9 mouse cellular contexts compared by ENCODE assay signal in the genomic region with DNA sequence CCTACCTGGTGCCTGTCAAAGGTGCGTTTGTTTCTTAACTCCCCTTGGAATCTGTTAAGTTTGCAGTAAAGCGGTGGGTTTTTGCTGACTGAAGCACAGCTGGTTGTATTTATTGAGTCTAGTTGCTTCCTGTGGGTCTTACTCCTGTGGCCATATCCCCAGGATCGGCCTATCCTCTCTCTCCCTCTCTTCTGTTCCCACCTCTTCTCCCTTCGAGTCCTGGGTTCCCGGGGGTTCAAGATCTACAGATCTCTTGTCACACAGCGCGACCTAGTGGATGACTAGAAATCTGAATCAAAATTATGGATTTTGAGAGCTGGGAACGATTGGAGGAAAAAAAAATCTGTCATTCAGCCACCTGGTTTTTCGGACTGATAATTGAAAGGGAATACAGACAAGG. TPM values are rescaled to one million over a fixed set of nuclear protein-coding genes. Genes with fewer than 3 reads are reported as not detected.
DNase-seq lines count a peak whose midpoint lies in the region; ATAC-seq and TF ChIP-seq lines count a peak whose summit lies in the region.
"Had no signal": no experiment of that assay in that cellular context is flagged by ENCODE, and none has a peak within 500 bp of the region (broad histone marks: within the 10 kb centered on the region; RNA-seq: fewer than 3 reads in every experiment).

No protein-coding gene starts in this region.

- H3K4me1 ChIP-seq in forebrain, embryonic 11.5 days (replicated peaks; ENCODE audit: control insufficient read depth, insufficient read depth, low read length): peaks cover 13% of the 10 kb centered on the region; the same call in 1 of the 2 replicates
- peaks cover 41% of the 10 kb centered on the region for H3K4me1 ChIP-seq in forebrain, embryonic 12.5 days
- H3K4me1 ChIP-seq in CH12.LX (ENCODE audit: control insufficient read depth in 1 of 2, insufficient read depth in 2 of 2): peaks cover 0 to 5% of the 10 kb centered on the region in 2 experiments; a peak in 1 of 4 replicates
- peaks cover 37% of the 10 kb centered on the region for H3K4me1 ChIP-seq in heart, embryonic 13.5 days
- peaks cover 15% of the 10 kb centered on the region; the same call in 1 of the 2 replicates for H3K4me1 ChIP-seq in midbrain, embryonic 11.5 days (ENCODE audit: control insufficient read depth, insufficient read depth, low read length)

- 13% methylated on average over 9 of the region's 9 CpGs for WGBS in forebrain, embryonic 11.5 days
- 10% methylated on average over 9 of the region's 9 CpGs for WGBS in forebrain, embryonic 12.5 days
- 11% methylated on average over 9 of the region's 9 CpGs for WGBS in heart, embryonic 13.5 days
- WGBS in midbrain, embryonic 11.5 days: 12% methylated on average over 9 of the region's 9 CpGs

- TF ChIP-seq POLR2A in CH12.LX (IDR thresholded peaks at IDR 0.05; ENCODE audit: low read depth, low read length): no peak

- H3K79me2 ChIP-seq in CH12.LX (replicated peaks; ENCODE audit: control insufficient read depth, extremely low read depth, insufficient read depth, poor library complexity, severe bottlenecking): no peaks in the 10 kb centered on the region

- no peaks in the 10 kb centered on the region for H3K36me3 ChIP-seq in forebrain, embryonic 11.5 days (ENCODE audit: control insufficient read depth, insufficient read depth, low read length)
- H3K36me3 ChIP-seq in forebrain, embryonic 12.5 days (replicated peaks): no peaks in the 10 kb centered on the region
- H3K36me3 ChIP-seq in CH12.LX (replicated peaks in 1 of 2; ENCODE audit: control insufficient read depth in 1 of 2, insufficient read depth in 1 of 2, low read length in 1 of 2): no peaks in the 10 kb centered on the region
- no peaks in the 10 kb centered on the region for H3K36me3 ChIP-seq in heart, embryonic 13.5 days
- no peaks in the 10 kb centered on the region for H3K36me3 ChIP-seq in midbrain, embryonic 11.5 days (ENCODE audit: control insufficient read depth, insufficient read depth, low read length)
- H3K36me3 ChIP-seq: G1E had no signal

- in situ Hi-C loops in CH12.LX (cut with MboI; ENCODE audit: low pct_ligation_motif_present, low pct_unique_long_range_greater_than_20kb, low sequenced_read_pairs): loop anchor here (10.0 kb wide), 2 partner anchors 666 to 956 kb away; no protein-coding TSS in a partner anchor

- no peak for ATAC-seq in forebrain, embryonic 11.5 days (replicated peaks; ENCODE audit: low FRiP score)
- no peak for ATAC-seq in forebrain, embryonic 12.5 days (ENCODE audit: low FRiP score)
- ATAC-seq in heart, embryonic 13.5 days (ENCODE audit: extremely low read depth, insufficient number of reproducible peaks, low FRiP score, low TSS enrichment): no peak
- ATAC-seq in midbrain, embryonic 11.5 days (ENCODE audit: low FRiP score): 0 out of 2 replicates have a peak, but pooled peaks have one; percentile 31

- H3K4me3 ChIP-seq in forebrain, embryonic 11.5 days (ENCODE audit: low read depth, low read length): no peak overlapping the region
- no peak overlapping the region for H3K4me3 ChIP-seq in forebrain, embryonic 12.5 days (replicated peaks)
- no peak overlapping the region for H3K4me3 ChIP-seq in CH12.LX (replicated peaks in 1 of 3; ENCODE audit: low read depth in 2 of 3, low read length in 2 of 3, poor library complexity in 1 of 3)
- H3K4me3 ChIP-seq in heart, embryonic 13.5 days: no peak overlapping the region
- no peak overlapping the region for H3K4me3 ChIP-seq in layer of hippocampus, adult 2 months
- H3K4me3 ChIP-seq in midbrain, embryonic 11.5 days (ENCODE audit: low read depth, low read length): no peak overlapping the region

- no peak overlapping the region for H3K9ac ChIP-seq in forebrain, embryonic 11.5 days (ENCODE audit: low read length)
- no peak overlapping the region for H3K9ac ChIP-seq in forebrain, embryonic 12.5 days
- H3K9ac ChIP-seq in CH12.LX (ENCODE audit: insufficient read depth, low read depth): no peak overlapping the region
- H3K9ac ChIP-seq in heart, embryonic 13.5 days: no peak overlapping the region
- H3K9ac ChIP-seq in midbrain, embryonic 11.5 days (ENCODE audit: low read length): no peak overlapping the region

- TF ChIP-seq RAD21 in CH12.LX (IDR thresholded peaks at IDR 0.05; ENCODE audit: low read depth, low read length): peak; percentile 85

- TF ChIP-seq EP300 in CH12.LX (IDR thresholded peaks at IDR 0.05; ENCODE audit: low read length): no peak

- no peak overlapping the region for H3K27ac ChIP-seq in forebrain, embryonic 11.5 days (ENCODE audit: low read depth, low read length)
- H3K27ac ChIP-seq in forebrain, embryonic 12.5 days: no peak overlapping the region
- H3K27ac ChIP-seq in CH12.LX (ENCODE audit: insufficient read depth, low read depth): no peak overlapping the region
- H3K27ac ChIP-seq in heart, embryonic 13.5 days (replicated peaks): no peak overlapping the region
- no peak overlapping the region for H3K27ac ChIP-seq in layer of hippocampus, adult 2 months
- no peak overlapping the region for H3K27ac ChIP-seq in midbrain, embryonic 11.5 days (ENCODE audit: low read depth, low read length)

- H3K4me2 ChIP-seq in forebrain, embryonic 11.5 days (ENCODE audit: low read depth, low read length, severe bottlenecking): no peak overlapping the region
- H3K4me2 ChIP-seq in forebrain, embryonic 12.5 days: no peak overlapping the region
- no peak overlapping the region for H3K4me2 ChIP-seq in CH12.LX (ENCODE audit: insufficient read depth, low read depth, poor library complexity, severe bottlenecking)
- H3K4me2 ChIP-seq in heart, embryonic 13.5 days: peak overlapping the region; percentile 44
- no peak overlapping the region for H3K4me2 ChIP-seq in midbrain, embryonic 11.5 days

- no peaks in the 10 kb centered on the region for H3K9me3 ChIP-seq in forebrain, embryonic 11.5 days (ENCODE audit: control insufficient read depth, low read length)
- H3K9me3 ChIP-seq in forebrain, embryonic 12.5 days: no peaks in the 10 kb centered on the region
- H3K9me3 ChIP-seq in CH12.LX (replicated peaks; ENCODE audit: low read length): peaks cover 4% of the 10 kb centered on the region
- H3K9me3 ChIP-seq in heart, embryonic 13.5 days: 0 out of 2 replicates have a peak, but pooled peaks cover 4% of the 10 kb centered on the region
- H3K9me3 ChIP-seq in midbrain, embryonic 11.5 days (ENCODE audit: control insufficient read depth, low read length): no peaks in the 10 kb centered on the region
- H3K9me3 ChIP-seq: G1E had no signal

- dilution Hi-C loops in CH12.LX (cut with MboI; ENCODE audit: extremely low pct_ligation_motif_present, extremely low pct_unique_long_range_greater_than_20kb, low sequenced_read_pairs): no loop called here

- peak; percentile 71 for DNase-seq in forebrain, embryonic 11.5 days (ENCODE audit: low spot score)
- DNase-seq in CH12.LX (ENCODE audit: extremely low read depth): peak; percentile 35
- DNase-seq in cerebellum, postnatal 14 days: peak; percentile 85 to 89
- peak; percentile 42 to 64 for DNase-seq in layer of hippocampus, adult 2 months (ENCODE audit: low spot score in 2 of 2)
- DNase-seq in midbrain, embryonic 11.5 days (ENCODE audit: low spot score, missing footprints): peak; percentile 93
- DNase-seq in spleen, postnatal 4 days (ENCODE audit: low spot score in 2 of 2): no peak

- H3K27me3 ChIP-seq in forebrain, embryonic 11.5 days (ENCODE audit: control insufficient read depth, insufficient read depth, low read length): peaks cover 30% of the 10 kb centered on the region
- H3K27me3 ChIP-seq in forebrain, embryonic 12.5 days: peaks cover 54% of the 10 kb centered on the region
- H3K27me3 ChIP-seq in CH12.LX (replicated peaks): no peaks in the 10 kb centered on the region
- peaks cover 26% of the 10 kb centered on the region for H3K27me3 ChIP-seq in heart, embryonic 13.5 days (replicated peaks)
- peaks cover 40% of the 10 kb centered on the region for H3K27me3 ChIP-seq in midbrain, embryonic 11.5 days (ENCODE audit: control insufficient read depth, insufficient read depth, low read length)

- TF ChIP-seq CTCF in CH12.LX (conservative IDR thresholded peaks at IDR 0.05 in 1 of 2, IDR thresholded peaks at IDR 0.05 in 1 of 2; ENCODE audit: low read depth in 2 of 2, low read length in 2 of 2): peak in 1 of 2 experiments; percentile 80; a peak in 2 of 4 replicates
- peak; percentile 85 for TF ChIP-seq CTCF in layer of hippocampus, adult 2 months (conservative IDR thresholded peaks at IDR 0.05)

TF ChIP-seq in CH12.LX, 34 proteins besides CTCF, POLR2A, EP300 and RAD21 (continues in another document):
- TF ChIP-seq ZC3H11A (IDR thresholded peaks at IDR 0.05; ENCODE audit: low read depth, low read length) (peak; percentile 26; the same call in 1 of the 2 replicates), GABPA (IDR thresholded peaks at IDR 0.05; ENCODE audit: insufficient replicate concordance, low read depth, low read length) (no peak), ZMIZ1 (IDR thresholded peaks at IDR 0.05; ENCODE audit: low read depth, low read length) (no peak), SIN3A (IDR thresholded peaks at IDR 0.05; ENCODE audit: low read length) (no peak), ZKSCAN1 (IDR thresholded peaks at IDR 0.05; ENCODE audit: borderline replicate concordance, low read depth, low read length) (no peak), SMC3 (IDR thresholded peaks at IDR 0.05; ENCODE audit: low read depth, low read length) (peak; percentile 74), PAX5 (IDR thresholded peaks at IDR 0.05; ENCODE audit: low read length) (no peak), MYC (IDR thresholded peaks at IDR 0.05; ENCODE audit: low read depth, low read length) (no peak)

RNA-seq across cellular contexts. Expression of a gene that starts 2.4 kb away (rescaled TPM):
- polyA plus RNA-seq in forebrain, embryonic 11.5 days (2014; fragmentation: Nextera tagmentation; extraction: Ambion mirVana): 12.1 and 12.5 TPM in 2 replicates
- 13.1 and 19.4 TPM in 2 replicates for polyA plus RNA-seq in forebrain, embryonic 12.5 days (2016; fragmentation: Nextera tagmentation; extraction: Ambion mirVana)
- total RNA-seq in CH12.LX (2012; rRNA removed): 0.08 and 0.21 TPM in 2 replicates
- 0.24 and 0.46 TPM in 2 replicates for total RNA-seq in CH12.LX (2014; rRNA removed)
- polyA plus RNA-seq in CH12.LX (2012; ENCODE audit: insufficient read length, low read depth): 0.07 and 0.41 TPM in 2 replicates
- polyA plus RNA-seq in heart, embryonic 13.5 days (2015; fragmentation: Nextera tagmentation; extraction: Ambion mirVana): 13.2 and 14.7 TPM in 2 replicates
- total RNA-seq in layer of hippocampus, adult 2 months (2021): 1 to 10 TPM; 6.6 to 7.8 TPM
- 14.7 and 17.8 TPM in 2 replicates for polyA plus RNA-seq in midbrain, embryonic 11.5 days (2014; fragmentation: Nextera tagmentation; extraction: Ambion mirVana)

RNA-seq across cellular contexts. Expression of a gene that starts 38.6 kb away (rescaled TPM):
- polyA plus RNA-seq in forebrain, embryonic 11.5 days (2014; fragmentation: Nextera tagmentation; extraction: Ambion mirVana): 531 and 572 TPM in 2 replicates
- polyA plus RNA-seq in forebrain, embryonic 12.5 days (2016; fragmentation: Nextera tagmentation; extraction: Ambion mirVana): 610 and 612 TPM in 2 replicates
- 393 and 420 TPM in 2 replicates for total RNA-seq in CH12.LX (2012; rRNA removed)
- 597 and 606 TPM in 2 replicates for total RNA-seq in CH12.LX (2014; rRNA removed)
- 258 and 307 TPM in 2 replicates for polyA plus RNA-seq in CH12.LX (2012; ENCODE audit: insufficient read length, low read depth)
- polyA plus RNA-seq in heart, embryonic 13.5 days (2015; fragmentation: Nextera tagmentation; extraction: Ambion mirVana): 1,316 and 1,450 TPM in 2 replicates
- 100 to 1,000 TPM; 305 to 312 TPM for total RNA-seq in layer of hippocampus, adult 2 months (2021)
- polyA plus RNA-seq in midbrain, embryonic 11.5 days (2014; fragmentation: Nextera tagmentation; extraction: Ambion mirVana): 601 and 658 TPM in 2 replicates

Comparison
In these comparisons a context has a peak if more than half of its experiments do, and no peak if none do; other contexts are left out.
1. DNase-seq: peak in forebrain, embryonic 11.5 days (single experiment), CH12.LX (single experiment), cerebellum, postnatal 14 days (2 of 2), layer of hippocampus, adult 2 months (2 of 2) and midbrain, embryonic 11.5 days (single experiment); none in spleen, postnatal 4 days (0 of 2).